Mouse (Mus musculus) kidney, embryonic 16.5 days (tissue): ENCODE measurements around the gene Tmem30b. TPM values are rescaled to one million over a fixed set of nuclear protein-coding genes. Genes with fewer than 3 reads are reported as not detected.

Experiments used
- ATAC-seq: fragments of 200-750 bp; cut with Nextera tagmentation; 2 replicates; pipeline ENCODE4 v1.8.0; 2017; ENCODE audit warnings: moderate TSS enrichment; ENCODE audit not compliant: low FRiP score, low TSS enrichment
- H3K27ac ChIP-seq: fragments of 300-500 bp; sonication (generic); 2 replicates; pipeline ENCODE4 v1.5.1; 2014; ENCODE audit warnings: low read length
- H3K27me3 ChIP-seq: fragments of 300-500 bp; sonication (generic); 2 replicates; pipeline ENCODE4 v1.6.1; 2014; ENCODE audit warnings: low read length, control low read depth, mixed read lengths; ENCODE audit not compliant: insufficient read depth
- H3K36me3 ChIP-seq: fragments of 300-500 bp; sonication (generic); 2 replicates; pipeline ENCODE4 v1.6.1; 2014; ENCODE audit warnings: low read length, control low read depth, mixed read lengths; ENCODE audit not compliant: insufficient read depth
- H3K4me1 ChIP-seq: fragments of 300-500 bp; sonication (generic); 2 replicates; pipeline ENCODE4 v1.6.1; 2014; ENCODE audit warnings: low read length, control low read depth, mixed read lengths; ENCODE audit not compliant: insufficient read depth
- H3K4me2 ChIP-seq: fragments of 300-500 bp; sonication (generic); replicated peaks from 2 replicates; pipeline ENCODE4 v1.6.1; 2014; ENCODE audit warnings: low read depth, low read length
- H3K4me3 ChIP-seq: fragments of 300-500 bp; sonication (generic); 2 replicates; pipeline ENCODE4 v1.5.1; 2014; ENCODE audit warnings: mild to moderate bottlenecking, low read length
- H3K9ac ChIP-seq: fragments of 300-500 bp; sonication (generic); replicated peaks from 2 replicates; pipeline ENCODE4 v1.6.1; 2014; ENCODE audit warnings: low read length
- H3K9me3 ChIP-seq: fragments of 300-500 bp; sonication (generic); 2 replicates; pipeline ENCODE4 v1.6.1; 2016; ENCODE audit warnings: low read length, control low read depth
- WGBS: fragments of 180-500 bp; shearing (Covaris S2); extraction: QIAGEN DNeasy Blood & Tissue Kit; methylation state at CpG from one replicate; pipeline ENCODE4 v1.1.7; 2014; 5-methylcytosine and 5-hydroxymethylcytosine counted together
- polyA plus RNA-seq: library from polyadenylated mRNA; unstranded; fragments of >200 nt; fragmentation: Nextera tagmentation; extraction: Ambion mirVana; gene quantifications from 2 replicates; pipeline ENCODE4 v1.2.1, GENCODE M21; 2015

Gene Tmem30b
- 12.7 and 14.6 TPM in 2 replicates for polyA plus RNA-seq

GRCm38 (mm10) chr12:73546086-73546711 lies at the start of gene Tmem30b:
Tmem30b (minus strand) TSS chr12:73546392.
- Histone ChIP-seq H3K27ac (peak within 1 kb of the TSS; percentile 36; the same call in 1 of the 2 replicates), H3K9ac (peak within 1 kb of the TSS; percentile 65), H3K4me1 (peaks cover 15% of the 10 kb centered on the region), H3K4me3 (peak within 1 kb of the TSS; percentile 53), H3K36me3 (no peaks in the 10 kb centered on the region), H3K9me3 (no peaks in the 10 kb centered on the region), H3K4me2 (peak within 1 kb of the TSS; percentile 69), H3K27me3 (peaks cover 86% of the 10 kb centered on the region)
- 1% methylated on average over 31 of the region's 61 CpGs for WGBS
- ATAC-seq = peak; percentile 90

DNA sequence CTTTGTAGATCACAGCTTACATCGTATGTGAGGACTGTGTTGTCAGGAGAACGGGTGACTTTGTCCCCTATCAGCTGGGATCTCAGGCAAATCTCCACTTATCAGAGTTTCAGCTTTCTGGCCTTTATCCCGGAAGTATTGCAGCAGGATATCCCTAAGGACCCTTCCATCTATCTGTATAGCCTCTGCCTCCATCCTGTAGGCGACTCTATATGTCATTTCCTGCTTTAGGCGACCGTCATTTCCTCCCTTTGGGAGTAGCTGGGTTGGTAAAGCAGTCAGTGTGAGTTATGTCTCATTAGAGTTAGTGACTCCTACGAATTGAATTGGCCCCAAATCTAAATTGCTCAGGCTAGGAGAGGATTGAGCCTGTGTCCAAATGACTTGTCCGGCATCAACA lies 49.0 kb upstream of the Tmem30b start:
- WGBS = 58% methylated on average over 8 of the region's 8 CpGs
- H3K36me3 ChIP-seq = no peaks in the 10 kb centered on the region
- no peak overlapping the region for H3K9ac ChIP-seq

DNA sequence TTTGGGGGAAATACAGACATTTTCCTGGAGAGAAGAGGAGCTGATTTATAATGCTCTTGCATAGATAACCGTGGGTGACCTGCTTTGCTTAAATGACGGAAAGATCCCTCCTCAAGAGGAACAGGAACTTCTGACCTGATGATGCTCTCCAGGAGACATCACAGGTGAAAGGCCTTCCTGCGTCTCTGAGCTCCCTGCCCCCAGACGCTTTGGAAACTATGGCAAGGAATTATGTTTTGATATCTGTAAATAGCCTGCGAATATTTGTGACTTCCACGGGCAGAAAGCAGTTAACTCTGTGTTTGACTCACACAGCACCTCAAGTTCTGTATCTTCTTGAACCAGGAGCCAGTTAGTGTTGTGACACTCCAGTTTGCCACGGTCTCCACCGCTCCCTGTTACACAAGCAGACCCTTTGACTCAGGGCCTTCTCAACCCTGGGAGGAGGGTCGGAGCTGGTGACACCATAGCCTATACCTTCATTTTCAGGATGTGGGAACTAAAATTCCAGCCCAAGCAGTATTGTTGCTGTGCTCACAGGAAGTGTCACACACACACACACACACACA lies 48.1 kb upstream of the Tmem30b start:
- Histone ChIP-seq H3K27me3 (no peaks in the 10 kb centered on the region), H3K4me2 (no peak overlapping the region), H3K9me3 (no peaks in the 10 kb centered on the region), H3K36me3 (no peaks in the 10 kb centered on the region), H3K4me1 (no peaks in the 10 kb centered on the region), H3K9ac (no peak overlapping the region), H3K27ac (no peak overlapping the region), H3K4me3 (no peak overlapping the region)
- 81% methylated on average over 9 of the region's 9 CpGs for WGBS
- no peak for ATAC-seq

More for the DNA sequence above, 49.0 kb upstream of the Tmem30b start:
- Histone ChIP-seq H3K27me3 (no peaks in the 10 kb centered on the region), H3K4me2 (no peak overlapping the region), H3K27ac (no peak overlapping the region), H3K4me1 (no peaks in the 10 kb centered on the region), H3K4me3 (no peak overlapping the region), H3K9me3 (no peaks in the 10 kb centered on the region)
- no peak for ATAC-seq

- Histone ChIP-seq H3K9ac (no peak overlapping the region), H3K4me2 (no peak overlapping the region), H3K9me3 (no peaks in the 10 kb centered on the region), H3K4me1 (no peaks in the 10 kb centered on the region), H3K4me3 (no peak overlapping the region), H3K36me3 (no peaks in the 10 kb centered on the region), H3K27ac (no peak overlapping the region), H3K27me3 (peaks cover 5% of the 10 kb centered on the region)
- 80% methylated on average over 12 of the region's 12 CpGs for WGBS
- ATAC-seq = no peak
Observed at GRCm38 (mm10) chr12:73593021-73593798, 47.0 kb upstream of the Tmem30b start.

DNA sequence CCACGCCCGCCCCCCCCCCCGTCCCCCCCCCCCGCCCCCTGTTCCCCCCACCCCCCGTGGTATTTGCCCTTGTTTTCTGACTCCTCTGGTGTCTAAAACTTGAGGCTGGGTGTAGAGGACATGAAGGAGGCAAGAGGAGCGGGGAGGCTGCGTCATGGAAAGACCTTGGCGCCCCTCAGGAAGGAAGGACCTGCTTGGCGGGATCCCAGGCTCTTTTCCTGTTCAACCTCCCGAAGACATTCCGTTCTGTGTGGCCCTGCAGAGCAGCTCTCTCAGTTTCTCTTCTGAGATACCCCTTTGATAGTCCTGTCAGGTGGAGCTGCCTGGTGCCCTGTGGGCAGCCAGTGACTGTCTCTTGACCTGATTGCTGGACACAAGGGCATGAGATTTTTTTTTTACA lies 45.4 kb upstream of the Tmem30b start:
- ATAC-seq = no peak
- Histone ChIP-seq H3K9ac (no peak overlapping the region), H3K27me3 (peaks cover 13% of the 10 kb centered on the region), H3K4me2 (no peak overlapping the region), H3K9me3 (no peaks in the 10 kb centered on the region), H3K4me1 (no peaks in the 10 kb centered on the region), H3K4me3 (no peak overlapping the region), H3K27ac (peak overlapping the region; percentile 56; the same call in 1 of the 2 replicates), H3K36me3 (no peaks in the 10 kb centered on the region)
- 72% methylated on average over 8 of the region's 11 CpGs for WGBS

GRCm38 (mm10) chr12:73590627-73591276 lies 44.6 kb upstream of the Tmem30b start:
- Histone ChIP-seq H3K27ac (peak overlapping the region; percentile 16; the same call in 1 of the 2 replicates), H3K9ac (no peak overlapping the region), H3K36me3 (no peaks in the 10 kb centered on the region), H3K4me2 (no peak overlapping the region), H3K4me1 (peaks cover 4% of the 10 kb centered on the region; the same call in 1 of the 2 replicates), H3K9me3 (no peaks in the 10 kb centered on the region), H3K27me3 (peaks cover 20% of the 10 kb centered on the region), H3K4me3 (no peak overlapping the region)
- no peak for ATAC-seq
- 79% methylated on average over 15 of the region's 15 CpGs for WGBS

- Histone ChIP-seq H3K27ac (no peak overlapping the region), H3K36me3 (no peaks in the 10 kb centered on the region), H3K4me3 (peak overlapping the region; percentile 17; the same call in 1 of the 2 replicates), H3K27me3 (peaks cover 25% of the 10 kb centered on the region), H3K9ac (no peak overlapping the region), H3K4me2 (peak overlapping the region; percentile 11), H3K9me3 (no peaks in the 10 kb centered on the region), H3K4me1 (peaks cover 12% of the 10 kb centered on the region)
- 60% methylated on average over 3 of the region's 3 CpGs for WGBS
- no peak for ATAC-seq
Observed at GRCm38 (mm10) chr12:73587262-73587661, 41.1 kb upstream of the Tmem30b start.

GRCm38 (mm10) chr12:73585850-73586249 lies 39.7 kb upstream of the Tmem30b start:
- H3K27me3 ChIP-seq = peaks cover 25% of the 10 kb centered on the region
- H3K4me3 ChIP-seq = peak overlapping the region; percentile 80
- H3K4me1 ChIP-seq = peaks cover 12% of the 10 kb centered on the region
- H3K27ac ChIP-seq = no peak overlapping the region
- H3K9ac ChIP-seq = peak overlapping the region; percentile 90
- H3K36me3 ChIP-seq = no peaks in the 10 kb centered on the region
- no peak for ATAC-seq
- WGBS = 2% methylated on average over 7 of the region's 7 CpGs
- H3K9me3 ChIP-seq = no peaks in the 10 kb centered on the region
- H3K4me2 ChIP-seq = peak overlapping the region; percentile 85

- H3K4me1 ChIP-seq = peaks cover 12% of the 10 kb centered on the region
- WGBS = 1% methylated on average over 33 of the region's 33 CpGs
- ATAC-seq = peak; percentile 28; the same call in 1 of the 2 replicates
- H3K9me3 ChIP-seq = no peaks in the 10 kb centered on the region
- peak overlapping the region; percentile 85 for H3K4me2 ChIP-seq
- H3K9ac ChIP-seq = peak overlapping the region; percentile 90
- H3K4me3 ChIP-seq = peak overlapping the region; percentile 80
- peak overlapping the region; percentile 79 for H3K27ac ChIP-seq
- H3K36me3 ChIP-seq = no peaks in the 10 kb centered on the region
- peaks cover 25% of the 10 kb centered on the region for H3K27me3 ChIP-seq
Observed at GRCm38 (mm10) chr12:73585241-73585801, 39.1 kb upstream of the Tmem30b start.
